Mouse (Mus musculus): ENCODE results near the gene Arntl2.

- no peak for TF ChIP-seq CTCF (IDR thresholded peaks at IDR 0.05; ENCODE audit: low read depth)
- TF ChIP-seq EP300 (IDR thresholded peaks at IDR 0.05; ENCODE audit: low read depth) = no peak
Observed at GRCm38 (mm10) chr6:146881896-146882770, 86.3 kb downstream of the Arntl2 start.
